Mouse (Mus musculus): ENCODE data around the gene Dcakd. TPM values are rescaled to one million over a fixed set of nuclear protein-coding genes. Genes with fewer than 3 reads are reported as not detected.
A peak's percentile ranks its signal among the peaks of the same experiment; 100 is the strongest.
"Not testable (repeated sequence)": the region's sequence is repeated elsewhere in the genome, so short reads cannot be mapped to it uniquely, and the experiment has no call there.

Gene Dcakd
- total RNA-seq, 2 experiments from 2014 or later, result 76.4 to 77.9 TPM

DNA sequence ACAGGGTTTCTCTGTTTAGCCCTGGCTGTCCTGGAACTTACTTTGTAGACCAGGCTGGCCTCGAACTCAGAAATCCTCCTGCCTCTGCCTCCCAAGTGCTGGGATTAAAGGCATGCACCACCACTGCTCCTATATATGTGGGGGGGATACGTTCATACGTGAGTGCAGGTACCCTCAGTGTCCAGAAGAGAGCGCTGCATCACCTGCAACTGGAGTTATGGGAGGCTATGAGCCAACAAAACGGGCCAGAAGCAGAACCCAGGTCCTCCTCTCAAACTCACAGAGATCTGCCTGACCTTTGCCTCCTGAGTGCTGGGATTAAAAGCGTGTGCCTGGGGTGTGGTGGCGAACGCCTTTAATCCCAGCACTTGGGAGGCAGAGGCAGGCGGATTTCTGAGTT lies 52.2 kb downstream of the Dcakd start:
- DNase-seq, result not testable (repeated sequence)

DNA sequence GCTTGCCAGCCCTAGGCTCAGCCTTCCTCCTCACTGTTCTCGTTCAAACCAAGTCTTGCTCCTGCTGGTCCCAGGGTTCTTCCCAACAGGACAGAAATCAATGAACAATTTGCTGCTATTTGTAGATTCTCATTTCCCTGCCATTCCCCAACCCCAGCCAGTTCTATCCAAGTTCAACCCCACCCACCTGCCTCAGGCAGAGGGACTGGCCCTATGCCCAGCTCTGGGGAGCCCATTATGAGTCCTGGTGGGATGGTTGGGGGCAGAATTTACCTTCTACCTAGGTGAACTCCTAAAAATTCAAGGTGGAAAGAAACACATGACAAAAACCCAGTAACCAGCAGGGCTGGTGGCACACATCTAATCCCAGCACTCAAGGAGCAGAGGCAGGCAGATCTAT lies 55.8 kb downstream of the Dcakd start:
- no peak for DNase-seq

DNA sequence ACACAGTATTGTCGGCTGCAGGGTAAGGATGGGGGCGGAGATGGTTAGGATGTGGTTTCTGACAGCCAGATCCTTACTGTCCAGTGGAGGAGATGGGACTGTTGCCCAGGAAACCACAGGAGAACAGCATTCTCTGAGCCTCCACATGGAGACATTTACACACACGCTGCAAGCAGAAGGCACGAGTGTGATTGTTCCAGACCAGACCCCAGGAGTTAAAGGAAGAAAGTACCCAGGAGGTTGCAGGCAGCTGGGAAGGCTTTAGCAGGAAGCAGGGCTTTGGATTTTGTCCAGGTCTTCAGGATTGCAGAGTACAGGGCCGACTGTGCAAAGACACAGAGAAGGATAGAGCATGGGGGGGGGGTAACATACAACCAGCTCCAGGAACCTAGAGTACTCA lies 56.5 kb downstream of the Dcakd start:
- DNase-seq, result no peak

DNA sequence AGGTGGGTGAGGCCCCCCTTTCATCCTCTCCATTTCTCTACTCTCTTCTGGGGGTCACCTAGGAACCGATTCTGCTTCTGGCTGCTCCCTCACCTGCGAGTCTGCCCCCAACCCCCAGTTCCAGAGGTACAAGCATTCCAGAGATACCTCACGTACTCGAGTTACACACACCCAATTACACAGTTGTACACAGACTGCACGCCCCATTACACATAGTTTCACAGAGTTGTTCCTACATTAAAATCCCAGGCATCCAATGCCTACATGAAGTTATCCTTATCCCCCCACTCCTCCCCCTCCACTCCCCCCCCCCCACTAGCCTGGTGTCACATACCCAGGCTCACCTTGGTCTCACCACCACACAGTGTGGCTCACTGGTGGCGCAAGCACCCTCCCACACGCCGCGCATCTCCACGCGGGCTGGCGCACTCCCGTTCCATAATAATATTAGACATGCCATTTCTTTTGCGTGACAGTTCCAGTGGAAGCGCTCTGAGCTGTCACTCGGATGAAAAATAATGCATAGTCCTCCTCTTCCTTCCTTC lies 63.5 kb downstream of the Dcakd start:
- no peak for DNase-seq

DNA sequence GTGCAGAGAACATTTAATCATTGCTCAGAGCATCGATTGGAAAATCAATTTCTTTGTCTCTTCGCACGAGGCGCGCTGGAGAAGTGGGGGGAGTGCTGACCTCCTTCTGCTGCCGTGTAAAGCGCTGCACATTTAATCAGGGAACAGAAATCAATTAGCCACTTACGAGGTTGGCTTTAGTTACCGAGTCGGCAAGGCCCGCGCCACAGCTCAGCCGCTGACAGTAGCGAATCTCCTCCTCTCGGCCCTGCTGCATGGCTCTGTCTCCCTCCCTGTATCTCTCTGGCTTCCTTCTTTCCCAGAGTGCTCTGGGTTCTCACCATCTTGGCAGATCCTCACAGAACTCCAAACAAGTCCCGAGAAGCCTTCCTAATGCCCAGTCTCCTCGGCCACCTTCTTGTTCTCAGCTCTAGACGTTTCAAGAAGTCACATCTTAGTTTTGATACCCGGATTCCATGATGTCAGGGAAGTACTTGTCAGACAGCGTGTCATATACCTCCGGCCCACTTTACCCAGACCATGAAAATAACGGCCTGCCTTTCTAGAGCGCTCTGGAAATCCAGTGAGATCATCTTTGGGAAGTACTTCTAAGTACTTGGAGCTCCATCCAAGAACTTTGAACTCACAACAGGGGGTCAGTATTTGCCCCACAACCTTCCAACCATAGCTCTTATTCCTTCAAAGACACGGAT lies 64.1 kb downstream of the Dcakd start:
- no peak for DNase-seq

DNA sequence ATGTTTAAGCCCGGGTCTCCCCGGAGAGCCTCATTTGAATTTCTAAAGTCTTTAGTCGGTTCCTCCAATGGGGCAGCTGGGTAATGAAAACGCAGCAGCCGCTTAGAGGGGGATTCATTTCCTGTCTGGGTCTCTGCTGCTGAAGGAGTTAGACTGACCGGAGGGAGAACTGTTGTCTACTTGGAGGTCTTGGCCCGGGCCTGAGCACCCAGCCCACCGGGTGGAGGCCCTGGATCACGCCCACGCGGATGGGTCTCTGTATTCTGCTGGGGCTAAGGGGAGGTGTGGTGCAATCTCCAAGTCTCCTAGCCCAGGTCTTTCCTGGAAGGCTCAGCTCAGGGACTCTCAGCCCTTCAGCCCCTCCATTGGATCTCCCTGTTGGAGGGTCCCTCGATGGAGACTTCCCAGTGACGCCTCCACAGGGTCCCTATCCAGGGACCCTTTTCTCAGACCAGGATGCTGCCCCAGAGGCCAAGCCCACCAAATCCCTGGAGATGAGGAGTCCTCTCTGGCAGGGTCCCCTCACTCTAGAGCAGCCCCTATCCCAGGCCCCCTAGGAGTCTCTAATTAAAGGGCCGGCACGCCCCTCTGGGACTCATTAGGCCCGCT lies 64.8 kb downstream of the Dcakd start:
- DNase-seq, result no peak

DNA sequence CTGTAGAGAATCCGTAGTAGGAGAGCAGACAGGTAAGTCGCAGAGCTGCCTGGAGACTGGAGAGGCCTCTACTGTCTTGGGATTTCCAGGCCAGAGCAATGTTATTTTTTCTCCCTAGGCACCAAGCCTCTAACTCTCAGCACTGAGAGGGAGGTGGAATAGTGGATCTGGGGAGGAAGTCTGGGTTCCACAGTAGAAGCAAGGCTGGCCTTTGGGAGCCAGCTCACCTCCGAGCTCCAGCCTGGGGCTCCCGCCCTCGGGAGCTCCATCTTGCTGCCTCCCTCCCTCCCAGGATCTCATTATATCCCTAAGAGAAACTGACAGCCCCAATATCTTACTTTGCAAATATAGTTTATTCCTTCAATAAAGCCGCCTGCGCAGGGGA lies 65.3 kb downstream of the Dcakd start:
- no peak for DNase-seq

DNA sequence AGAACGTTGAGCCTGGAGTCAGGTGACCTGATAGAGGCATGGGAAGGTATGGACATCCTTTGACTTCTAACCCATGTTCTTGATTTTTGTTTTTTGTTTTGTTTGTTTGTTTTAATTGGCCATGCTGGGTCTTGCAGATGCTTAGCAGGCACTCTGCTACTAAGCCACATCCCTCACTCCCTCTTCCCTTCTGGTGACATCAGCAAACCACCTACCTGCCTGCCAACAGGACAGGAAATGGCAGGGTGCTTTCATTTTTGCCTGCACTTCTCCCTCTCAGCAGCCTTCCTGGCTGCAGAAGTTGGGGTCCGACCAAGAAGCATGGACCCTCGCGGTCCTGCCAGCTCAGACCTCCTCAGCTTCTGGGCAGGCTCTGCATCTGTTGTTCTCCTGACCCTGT lies 67.1 kb downstream of the Dcakd start:
- DNase-seq, result no peak

DNA sequence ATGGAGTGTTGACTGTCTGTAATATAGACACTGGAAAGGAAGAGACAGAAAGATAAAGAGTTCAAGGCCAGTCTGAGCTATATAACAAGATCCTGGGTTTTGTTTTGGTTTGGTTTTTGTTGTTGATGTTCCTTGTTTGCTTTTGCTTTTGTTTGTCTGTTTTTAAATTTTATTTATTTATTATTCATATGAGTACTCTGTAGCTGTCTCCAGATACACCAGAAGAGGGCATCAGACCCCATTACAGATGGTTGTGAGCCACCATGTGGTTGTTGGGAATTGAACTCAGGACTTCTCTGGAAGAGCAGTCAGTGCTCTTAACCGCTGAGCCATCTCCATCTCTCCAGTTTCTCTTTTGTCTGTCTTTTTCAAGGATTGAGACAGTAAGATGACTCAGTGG lies 69.3 kb downstream of the Dcakd start:
- no peak for DNase-seq

DNA sequence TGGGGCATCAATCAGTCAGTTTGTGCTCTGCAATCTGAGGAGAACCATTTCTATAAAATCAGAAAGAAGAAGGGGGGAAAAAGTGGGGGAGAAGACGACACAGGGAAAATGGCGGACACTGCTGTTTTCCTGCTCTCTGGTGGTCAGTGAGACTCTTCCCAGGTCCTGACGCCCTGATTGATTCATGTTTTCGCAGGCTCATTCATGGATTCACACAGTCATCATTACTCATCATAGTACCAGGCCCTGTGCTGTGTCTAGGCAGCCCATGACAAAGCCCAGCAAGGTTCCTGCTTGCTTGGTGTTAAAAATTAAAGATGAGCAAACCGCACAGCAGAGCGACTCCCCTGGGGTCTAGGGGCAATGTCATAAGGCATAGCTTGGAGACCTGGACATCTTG lies 69.7 kb downstream of the Dcakd start:
- no peak for DNase-seq

DNA sequence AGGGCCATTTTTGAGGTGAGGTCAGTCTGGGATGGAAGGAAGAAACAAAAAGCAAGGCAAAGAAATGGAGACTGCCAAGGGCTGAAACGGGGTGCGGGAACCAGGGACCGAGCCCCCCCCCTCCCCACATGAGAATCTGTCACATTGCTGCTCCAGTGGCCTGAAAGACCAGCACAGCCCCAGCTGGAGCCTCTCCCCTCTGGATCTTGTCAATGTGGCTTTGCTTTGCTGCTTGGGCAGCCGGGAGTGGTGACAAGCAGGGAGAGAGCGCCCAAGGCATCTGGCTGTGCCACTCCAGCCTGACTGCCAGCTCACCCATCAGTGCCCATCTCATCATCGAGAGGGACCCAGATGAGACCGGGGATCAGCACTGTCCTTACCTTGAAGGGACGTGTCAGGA lies 70.4 kb downstream of the Dcakd start:
- DNase-seq, result no peak

DNA sequence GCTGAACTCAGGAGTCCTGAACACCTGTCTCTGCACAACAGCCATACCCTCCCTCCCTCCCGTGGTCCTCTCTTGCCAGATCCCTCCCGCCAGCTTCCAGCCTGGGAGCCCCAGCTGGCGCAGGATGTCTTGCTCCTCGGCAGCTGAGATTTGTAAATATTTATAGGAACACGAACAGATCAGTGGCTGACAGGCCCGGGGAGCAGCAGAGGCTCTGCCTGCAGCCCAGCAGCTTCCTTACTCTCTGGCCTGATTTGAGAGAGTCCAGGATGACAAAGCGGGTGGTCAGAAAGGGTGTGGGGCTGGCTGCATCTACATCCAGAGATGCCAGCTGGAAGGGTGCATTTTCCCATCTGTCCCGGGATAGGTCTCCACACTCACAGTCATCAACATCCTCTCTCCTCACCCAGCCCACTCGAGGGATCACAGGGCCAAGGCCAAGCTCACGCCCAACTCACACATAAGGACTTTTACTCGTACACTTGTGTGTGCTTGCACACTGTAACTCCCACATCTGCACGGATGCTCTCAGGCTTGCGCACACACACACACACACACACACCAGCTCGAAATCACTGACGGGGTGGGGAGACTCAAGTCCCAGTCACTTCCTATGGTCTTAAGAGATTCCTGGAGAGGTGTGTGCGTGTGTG lies 71.0 kb downstream of the Dcakd start:
- DNase-seq, result peak; percentile 30

DNA sequence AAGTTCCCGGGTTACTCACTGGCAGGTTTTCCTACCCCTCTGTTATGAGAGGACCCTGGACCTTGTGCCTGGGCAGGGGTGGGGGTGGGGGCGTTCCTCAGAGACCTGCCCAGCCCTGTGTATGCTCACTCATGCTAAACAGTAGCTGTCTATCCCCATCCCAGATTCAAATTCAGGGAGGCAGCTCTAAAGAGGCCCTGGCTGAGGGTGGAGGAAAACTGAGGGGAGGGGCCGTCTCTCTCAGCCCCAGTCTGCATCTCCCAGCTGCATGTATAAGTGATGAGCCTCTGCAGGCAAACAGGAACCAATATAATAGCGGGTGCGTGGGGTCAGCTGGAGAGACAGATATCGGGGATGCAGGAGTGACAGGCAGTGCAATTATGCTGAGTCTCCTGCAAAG lies 75.2 kb downstream of the Dcakd start:
- DNase-seq, result no peak

DNA sequence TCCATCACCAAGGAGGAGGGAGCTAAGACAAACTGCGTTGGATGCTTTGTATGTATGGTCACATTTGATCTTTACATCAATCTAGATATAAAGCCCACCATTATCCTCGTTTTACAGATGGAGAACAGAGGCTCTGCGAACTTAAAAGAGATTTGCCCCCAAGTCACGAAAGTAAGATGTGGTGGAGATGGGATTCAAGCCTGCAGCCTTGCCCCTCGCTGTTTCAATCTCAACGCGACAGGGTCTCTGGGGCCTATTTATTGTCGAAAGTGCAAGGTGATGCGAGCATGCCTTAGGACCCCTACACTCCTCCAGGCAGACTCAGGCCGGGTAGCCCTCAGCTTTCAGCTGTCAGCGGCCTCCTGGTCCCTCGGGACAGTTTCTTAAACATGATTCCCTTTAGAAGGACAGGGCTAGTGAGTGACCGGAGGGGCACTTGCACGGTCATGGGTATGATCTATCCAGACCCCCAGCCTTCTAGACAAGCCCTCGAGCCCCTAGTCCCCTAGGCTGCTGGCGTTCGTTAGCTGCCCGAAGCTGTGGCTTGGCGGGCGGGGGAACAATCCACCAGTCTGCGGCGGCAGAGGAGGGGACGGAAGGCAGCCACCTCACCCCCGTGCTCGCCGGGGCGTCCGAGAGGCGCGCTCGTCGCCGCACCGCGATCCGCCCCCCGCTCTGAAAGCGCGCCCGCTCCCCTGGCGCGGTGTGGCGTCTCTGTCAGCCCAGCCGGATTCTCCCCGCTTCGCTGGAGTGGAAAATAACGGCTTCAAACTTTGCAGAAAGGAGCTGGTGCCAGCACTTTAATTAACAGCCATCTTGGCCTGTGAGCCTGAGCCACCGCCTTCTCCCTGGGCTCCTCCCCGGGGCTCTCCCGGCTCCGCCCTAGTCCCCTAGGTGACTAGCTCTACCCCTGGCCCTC lies 79.8 kb downstream of the Dcakd start:
- DNase-seq, result peak; percentile 60

DNA sequence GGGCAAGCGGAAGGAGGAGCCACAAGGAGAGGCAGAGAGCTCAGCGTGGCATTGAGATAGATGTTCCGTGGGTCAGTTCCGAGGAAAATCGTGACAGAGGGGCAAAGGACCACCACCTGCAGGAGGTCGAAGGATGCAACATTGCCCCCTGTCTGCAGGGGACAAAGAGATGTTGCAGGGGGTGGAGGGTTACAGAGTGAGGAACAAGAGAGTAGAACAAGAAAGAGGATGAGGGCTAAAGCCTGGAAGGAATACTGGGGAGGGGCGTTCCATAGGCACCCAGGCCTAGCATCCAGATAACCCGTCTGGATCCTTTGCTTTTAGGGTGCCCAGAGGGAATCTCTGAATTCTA lies 81.2 kb downstream of the Dcakd start:
- DNase-seq, result no peak

DNA sequence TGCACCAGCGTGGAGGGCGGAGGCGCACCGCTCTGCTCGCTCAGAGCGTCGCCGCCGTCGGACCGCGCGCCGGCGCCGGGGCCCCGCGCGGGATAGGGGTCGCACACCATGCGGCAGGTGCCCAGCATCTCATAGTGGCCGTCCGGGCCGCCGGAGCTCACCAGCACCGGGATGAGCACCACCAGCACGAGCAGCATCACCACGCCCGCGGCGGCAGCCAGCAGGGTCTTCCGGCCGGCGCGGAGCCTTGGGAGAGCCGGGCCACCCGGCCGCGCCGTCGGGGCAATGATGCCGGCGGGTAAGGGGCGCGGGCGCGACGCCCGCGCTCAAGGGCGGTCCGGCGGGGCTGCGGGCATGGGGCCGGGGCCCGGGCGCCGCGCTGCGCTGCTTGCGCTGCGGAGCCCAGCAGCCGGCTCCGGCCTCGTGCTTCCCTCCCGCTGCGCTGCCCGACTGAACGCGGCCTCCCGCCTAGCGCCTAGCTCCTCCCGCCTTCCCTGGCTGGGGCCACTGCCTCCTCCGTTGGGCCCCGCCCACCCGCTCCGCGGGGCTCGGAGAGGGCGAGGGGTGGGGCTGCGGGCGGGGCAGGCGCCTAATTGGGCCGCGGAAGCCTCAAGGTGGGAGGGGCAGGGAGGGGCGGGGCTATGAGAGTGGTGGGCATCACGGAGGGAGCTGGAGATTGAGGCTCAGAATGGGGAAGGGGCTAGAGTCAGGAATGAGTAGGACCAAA lies 81.7 kb downstream of the Dcakd start, which contains the start of gene C1ql1:
TSS of gene C1ql1 (minus strand) at position 424 of the 727 bp plus-strand sequence.
- peak; percentile 89 for DNase-seq

DNA sequence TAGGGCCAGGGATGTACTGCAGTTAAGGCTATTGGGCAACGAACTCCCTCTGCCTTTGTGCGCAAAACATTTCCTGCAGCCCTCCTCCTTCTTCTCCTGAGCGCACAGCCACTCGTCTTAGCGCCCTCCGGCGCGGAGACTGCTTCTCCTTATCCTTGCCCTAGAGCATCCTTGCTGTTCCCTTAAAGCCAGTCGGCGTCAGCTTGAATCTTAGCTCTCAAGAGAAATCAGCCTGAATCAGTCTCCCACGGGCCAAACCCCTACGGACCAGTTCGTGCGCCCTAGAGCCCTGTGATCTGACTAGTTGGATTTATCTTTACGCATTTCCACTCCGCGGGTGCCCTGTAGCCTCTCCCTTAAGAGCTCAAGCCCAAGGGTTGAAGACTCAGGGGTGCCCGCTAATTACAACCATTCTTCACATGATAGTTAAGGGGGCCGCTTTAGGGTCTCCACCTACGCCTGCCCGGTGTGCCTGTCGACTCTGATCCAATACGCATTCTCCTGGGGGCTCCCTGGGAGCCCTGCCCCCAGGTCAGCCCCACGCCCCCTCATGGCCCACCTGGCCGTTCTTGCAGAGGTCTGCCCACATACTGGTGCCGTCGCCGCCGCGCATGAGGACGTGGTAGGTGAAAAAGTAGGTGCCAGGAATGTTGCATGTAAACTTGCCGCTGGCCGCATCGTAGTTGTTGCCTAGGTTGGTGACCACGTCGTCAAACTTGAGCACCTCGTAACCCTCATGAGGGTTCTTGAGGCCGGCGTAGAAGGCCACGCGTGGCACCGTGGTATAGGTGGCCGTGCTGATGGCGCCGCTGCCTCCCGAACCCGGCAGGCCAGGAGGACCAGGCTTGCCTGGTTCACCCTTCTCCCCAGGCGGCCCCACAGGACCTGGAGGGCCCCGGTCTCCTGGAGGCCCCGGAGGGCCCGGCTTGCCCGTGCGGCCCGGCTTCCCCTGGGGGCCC lies 82.5 kb downstream of the Dcakd start:
- no peak for DNase-seq

Measured in heart, postnatal 4 days (tissue).